Mouse (Mus musculus): Measurements from ENCODE around the gene Sh3bp1. TPM values are rescaled to one million over a fixed set of nuclear protein-coding genes. Genes with fewer than 3 reads are reported as not detected.

Gene Sh3bp1
- total RNA-seq, 2 experiments from 2014 or later, result 3.5 to 7.1 TPM

GRCm38 (mm10) chr15:78915660-78916017 is 16.1 kb downstream of the Sh3bp1 start:
- peak; percentile 81 to 84 for DNase-seq

- no peak for DNase-seq
These were observed 16.7 kb downstream of the Sh3bp1 start for GRCm38 (mm10) chr15:78916052-78916826.

- DNase-seq, result no peak
These were observed 18.6 kb downstream of the Sh3bp1 start for GRCm38 (mm10) chr15:78918126-78918525.

- no peak for DNase-seq
These were observed 20.3 kb downstream of the Sh3bp1 start for GRCm38 (mm10) chr15:78919914-78920313.

- no peak for DNase-seq
These were observed 23.1 kb downstream of the Sh3bp1 start for GRCm38 (mm10) chr15:78922700-78923099.

- no peak for DNase-seq
These were observed 24.0 kb downstream of the Sh3bp1 start for GRCm38 (mm10) chr15:78923585-78923984.

- DNase-seq, result peak in 1 of 2 experiments; percentile 29
These were observed 25.6 kb downstream of the Sh3bp1 start for GRCm38 (mm10) chr15:78925129-78925528.

GRCm38 (mm10) chr15:78926021-78926919 is 26.7 kb downstream of the Sh3bp1 start, which contains the start of gene Lgals1:
Gene Lgals1 (plus strand): TSS chr15:78926725.
- peak; percentile 94 to 95 for DNase-seq

- peak; percentile 59 to 64 for DNase-seq
These were observed 27.6 kb downstream of the Sh3bp1 start for GRCm38 (mm10) chr15:78927021-78927787.

- peak; percentile 81 to 92 for DNase-seq
These were observed 28.4 kb downstream of the Sh3bp1 start for GRCm38 (mm10) chr15:78927788-78928457.

GRCm38 (mm10) chr15:78928539-78928938 is 29.0 kb downstream of the Sh3bp1 start:
- DNase-seq, result no peak

- DNase-seq, result no peak
These were observed 30.7 kb downstream of the Sh3bp1 start for GRCm38 (mm10) chr15:78930192-78930706.

GRCm38 (mm10) chr15:78930801-78931426 is 31.3 kb downstream of the Sh3bp1 start:
- no peak for DNase-seq

- DNase-seq, result peak; percentile 64 to 69
These were observed 32.0 kb downstream of the Sh3bp1 start for GRCm38 (mm10) chr15:78931577-78931976.

GRCm38 (mm10) chr15:78934784-78935320 is 35.3 kb downstream of the Sh3bp1 start, which contains the start of gene Nol12:
Gene Nol12 (plus strand): TSS chr15:78934933.
- DNase-seq, result peak; percentile 91 to 92

GRCm38 (mm10) chr15:78936403-78936802 is 36.8 kb downstream of the Sh3bp1 start:
- no peak for DNase-seq

GRCm38 (mm10) chr15:78937311-78937710 is 37.7 kb downstream of the Sh3bp1 start:
- no peak for DNase-seq

- DNase-seq, result no peak
These were observed 38.4 kb downstream of the Sh3bp1 start for GRCm38 (mm10) chr15:78937963-78938362.

- no peak for DNase-seq
These were observed 40.8 kb downstream of the Sh3bp1 start for GRCm38 (mm10) chr15:78940325-78940724.

GRCm38 (mm10) chr15:78942663-78943062 is 43.1 kb downstream of the Sh3bp1 start:
- peak; percentile 81 to 93 for DNase-seq

Data from heart, adult 18-20 months (tissue).